Mouse (Mus musculus): ENCODE data around the gene Thegl. TPM values are rescaled to one million over a fixed set of nuclear protein-coding genes. Genes with fewer than 3 reads are reported as not detected.
"Not testable (repeated sequence)": the region's sequence is repeated elsewhere in the genome, so short reads cannot be mapped to it uniquely, and the experiment has no call there.

Gene Thegl
- polyA plus RNA-seq, 1 experiment from 2014 or later = not detected

DNA sequence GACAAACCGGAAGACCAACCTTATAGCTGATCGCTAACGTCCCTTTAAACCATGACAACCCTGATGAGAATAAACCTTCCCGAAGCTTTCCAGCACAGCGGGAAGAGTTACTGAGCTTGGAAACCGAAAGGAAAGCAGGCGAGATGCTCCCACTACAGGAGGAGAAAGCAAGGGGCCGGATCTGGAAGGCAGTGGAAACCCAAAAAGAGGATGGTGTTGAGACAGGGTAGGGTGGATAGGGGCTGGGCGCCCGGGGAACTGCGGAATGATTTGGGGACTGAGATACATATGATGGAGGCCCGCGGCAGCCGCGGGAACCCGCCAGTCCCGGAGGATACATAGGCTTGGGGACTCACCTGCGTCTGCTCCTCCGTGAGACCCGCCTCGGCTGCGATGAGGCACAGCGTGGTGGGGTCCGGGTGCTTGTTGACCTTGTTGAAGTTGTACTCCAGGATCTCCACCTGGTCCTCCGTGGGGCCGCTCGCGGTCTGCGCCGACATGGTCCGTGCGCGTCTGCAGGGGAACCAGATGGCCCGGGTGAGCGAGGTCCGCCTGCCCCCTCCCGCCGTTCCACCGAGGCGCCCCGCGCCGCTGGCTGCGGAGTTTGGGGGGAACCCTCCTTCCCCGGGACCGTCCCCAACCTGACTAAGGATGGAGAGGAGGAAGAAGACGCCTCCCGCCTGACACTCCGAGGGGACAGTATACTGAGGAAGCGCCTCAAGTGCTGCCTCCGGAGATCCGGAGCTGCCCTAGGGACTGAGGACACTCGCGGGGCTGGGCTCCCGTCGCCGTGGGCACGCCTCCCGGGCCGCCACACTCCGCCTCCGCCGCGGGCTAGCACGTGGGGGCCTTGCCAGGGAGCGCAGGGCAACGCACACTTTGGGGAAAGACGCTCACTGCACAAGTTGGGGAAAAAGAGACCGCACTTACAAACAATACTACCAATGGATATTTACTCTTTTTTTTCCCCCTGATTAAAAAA is 79.0 kb downstream of the Thegl start:
- H3K4me3 ChIP-seq (ENCODE audit: low read length) = peak overlapping the region; percentile 69
- H3K27me3 ChIP-seq (ENCODE audit: control insufficient read depth, insufficient read depth, low read length) = no peaks in the 10 kb centered on the region
- H3K9ac ChIP-seq (ENCODE audit: low read depth, low read length) = peak overlapping the region; percentile 51
- peak; percentile 86 for ATAC-seq (ENCODE audit: low FRiP score, low TSS enrichment)
- H3K27ac ChIP-seq (ENCODE audit: low read depth, low read length) = no peak overlapping the region
- peak overlapping the region; percentile 93 for H3K4me2 ChIP-seq (replicated peaks; ENCODE audit: low read depth, low read length)
- WGBS = under 1% methylated on average over 67 of the region's 69 CpGs
- no peaks in the 10 kb centered on the region for H3K9me3 ChIP-seq (ENCODE audit: control insufficient read depth, low read length)
- no peaks in the 10 kb centered on the region for H3K36me3 ChIP-seq (ENCODE audit: control insufficient read depth, insufficient read depth, low read length)
- H3K4me1 ChIP-seq (ENCODE audit: control insufficient read depth, insufficient read depth, low read length) = peaks cover 4% of the 10 kb centered on the region; the same call in 1 of the 2 replicates

DNA sequence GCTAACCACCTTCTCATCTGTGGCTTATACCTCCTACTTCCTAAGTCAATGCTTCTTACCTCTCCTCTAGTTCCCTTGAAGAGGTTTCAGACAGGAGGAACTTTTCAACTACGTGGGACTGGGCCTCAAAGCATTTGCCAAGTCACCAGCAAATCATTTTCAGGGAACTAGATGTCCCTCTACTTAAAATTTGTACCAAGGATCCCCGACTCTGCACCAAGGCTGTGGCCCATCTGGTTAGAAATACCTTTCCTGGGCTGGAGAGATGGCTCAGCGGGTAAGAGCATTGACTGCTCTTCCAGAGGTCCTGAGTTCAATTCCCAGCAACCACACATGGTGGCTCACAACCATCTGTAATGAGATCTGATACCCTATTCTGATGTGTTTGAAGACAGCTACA is 80.4 kb downstream of the Thegl start:
- not testable (repeated sequence) for H3K36me3 ChIP-seq (ENCODE audit: control insufficient read depth, insufficient read depth, low read length); H3K9me3 ChIP-seq (ENCODE audit: control insufficient read depth, low read length); H3K4me2 ChIP-seq (replicated peaks; ENCODE audit: low read depth, low read length); ATAC-seq (ENCODE audit: low FRiP score, low TSS enrichment); H3K27ac ChIP-seq (ENCODE audit: low read depth, low read length); H3K4me3 ChIP-seq (ENCODE audit: low read length); H3K9ac ChIP-seq (ENCODE audit: low read depth, low read length); H3K4me1 ChIP-seq (ENCODE audit: control insufficient read depth, insufficient read depth, low read length); H3K27me3 ChIP-seq (ENCODE audit: control insufficient read depth, insufficient read depth, low read length)
- 87% methylated on average over 3 of the region's 3 CpGs for WGBS

DNA sequence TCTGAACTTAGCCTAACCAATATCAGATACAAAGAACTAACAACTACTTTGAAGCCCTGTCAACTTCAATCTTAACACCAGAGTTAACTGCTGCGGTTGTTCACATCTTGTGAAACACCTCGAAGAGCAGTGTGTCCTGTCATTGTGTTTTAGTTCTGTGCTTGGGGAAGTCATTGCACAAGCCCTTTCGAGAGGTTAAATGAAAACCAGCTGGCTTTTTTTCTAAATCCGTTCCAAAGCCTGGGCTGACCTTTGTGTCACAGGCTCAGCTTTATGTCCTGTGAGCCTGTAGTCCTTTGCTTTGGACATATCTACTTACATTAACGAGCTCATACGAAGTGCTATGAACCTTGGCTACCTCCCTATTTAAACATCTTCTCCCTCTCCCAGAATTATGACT is 81.9 kb downstream of the Thegl start:
- Histone ChIP-seq H3K9me3 (ENCODE audit: control insufficient read depth, low read length) (no peaks in the 10 kb centered on the region), H3K4me1 (ENCODE audit: control insufficient read depth, insufficient read depth, low read length) (peaks cover 4% of the 10 kb centered on the region; the same call in 1 of the 2 replicates), H3K4me2 (replicated peaks; ENCODE audit: low read depth, low read length) (no peak overlapping the region), H3K9ac (ENCODE audit: low read depth, low read length) (no peak overlapping the region), H3K36me3 (ENCODE audit: control insufficient read depth, insufficient read depth, low read length) (no peaks in the 10 kb centered on the region), H3K4me3 (ENCODE audit: low read length) (no peak overlapping the region), H3K27me3 (ENCODE audit: control insufficient read depth, insufficient read depth, low read length) (no peaks in the 10 kb centered on the region), H3K27ac (ENCODE audit: low read depth, low read length) (no peak overlapping the region)
- 26% methylated on average over 6 of the region's 6 CpGs for WGBS
- ATAC-seq (ENCODE audit: low FRiP score, low TSS enrichment) = no peak

DNA sequence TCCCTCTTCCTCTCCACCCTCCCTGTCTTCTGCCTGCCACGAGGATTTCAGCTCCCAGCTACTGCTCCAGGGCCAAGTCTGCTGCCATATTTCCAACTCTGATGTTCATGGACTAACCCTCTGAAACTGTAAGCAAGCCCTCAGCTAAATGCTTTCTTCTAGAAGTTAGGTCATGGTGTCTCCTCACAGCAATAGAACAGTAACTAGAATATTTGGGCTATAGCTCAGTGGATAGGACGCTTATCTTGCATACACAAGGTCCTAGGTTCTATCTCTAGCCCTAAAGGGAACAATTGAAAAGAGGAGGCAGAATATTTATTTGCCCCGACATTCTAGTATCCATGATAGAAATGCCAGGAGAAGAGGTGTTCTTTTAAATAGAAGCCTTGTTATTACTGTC is 83.1 kb downstream of the Thegl start:
- Histone ChIP-seq H3K4me1 (ENCODE audit: control insufficient read depth, insufficient read depth, low read length) (peaks cover 4% of the 10 kb centered on the region; the same call in 1 of the 2 replicates), H3K27me3 (ENCODE audit: control insufficient read depth, insufficient read depth, low read length) (no peaks in the 10 kb centered on the region), H3K9me3 (ENCODE audit: control insufficient read depth, low read length) (no peaks in the 10 kb centered on the region), H3K9ac (ENCODE audit: low read depth, low read length) (no peak overlapping the region), H3K27ac (ENCODE audit: low read depth, low read length) (no peak overlapping the region), H3K36me3 (ENCODE audit: control insufficient read depth, insufficient read depth, low read length) (no peaks in the 10 kb centered on the region), H3K4me3 (ENCODE audit: low read length) (no peak overlapping the region), H3K4me2 (replicated peaks; ENCODE audit: low read depth, low read length) (no peak overlapping the region)
- 84% methylated on average over 3 of the region's 3 CpGs for WGBS
- ATAC-seq (ENCODE audit: low FRiP score, low TSS enrichment) = no peak

DNA sequence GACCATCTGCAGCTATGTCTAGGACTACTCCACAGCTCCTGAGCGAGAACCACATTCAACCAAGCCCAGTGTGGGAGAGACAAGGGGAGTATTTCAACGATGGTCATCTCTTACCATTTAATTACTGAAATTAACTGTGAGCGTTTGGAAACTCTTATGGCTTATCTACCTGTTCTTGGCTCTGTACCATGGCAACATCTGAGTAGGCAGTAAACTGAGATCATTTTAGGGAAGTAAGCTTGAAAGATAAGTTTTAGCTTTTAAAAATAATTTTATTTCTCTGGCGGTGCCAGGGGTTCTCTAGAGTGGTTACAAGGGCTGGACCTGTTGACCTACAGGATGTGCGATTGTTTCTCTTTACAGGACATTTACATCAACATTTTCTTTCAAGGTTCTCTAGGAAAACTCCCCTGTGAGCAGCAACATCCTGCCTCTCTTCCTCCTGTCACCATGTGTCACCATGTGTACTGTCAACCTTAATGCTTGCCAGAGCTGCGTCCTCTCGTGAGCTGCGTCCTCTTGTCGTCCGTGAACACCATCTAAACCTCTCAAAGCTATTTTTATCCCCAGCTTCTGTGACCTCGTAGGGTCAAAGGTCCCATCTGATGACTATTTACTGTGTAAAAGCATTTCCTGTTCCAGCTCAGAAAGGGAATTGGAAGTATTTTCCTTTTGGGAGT is 83.6 kb downstream of the Thegl start:
- Histone ChIP-seq H3K4me2 (replicated peaks; ENCODE audit: low read depth, low read length) (no peak overlapping the region), H3K4me3 (ENCODE audit: low read length) (no peak overlapping the region), H3K4me1 (ENCODE audit: control insufficient read depth, insufficient read depth, low read length) (peaks cover 4% of the 10 kb centered on the region; the same call in 1 of the 2 replicates), H3K9ac (ENCODE audit: low read depth, low read length) (no peak overlapping the region), H3K27me3 (ENCODE audit: control insufficient read depth, insufficient read depth, low read length) (no peaks in the 10 kb centered on the region), H3K36me3 (ENCODE audit: control insufficient read depth, insufficient read depth, low read length) (no peaks in the 10 kb centered on the region), H3K27ac (ENCODE audit: low read depth, low read length) (no peak overlapping the region), H3K9me3 (ENCODE audit: control insufficient read depth, low read length) (no peaks in the 10 kb centered on the region)
- 52% methylated on average over 11 of the region's 11 CpGs for WGBS
- ATAC-seq (ENCODE audit: low FRiP score, low TSS enrichment) = no peak

DNA sequence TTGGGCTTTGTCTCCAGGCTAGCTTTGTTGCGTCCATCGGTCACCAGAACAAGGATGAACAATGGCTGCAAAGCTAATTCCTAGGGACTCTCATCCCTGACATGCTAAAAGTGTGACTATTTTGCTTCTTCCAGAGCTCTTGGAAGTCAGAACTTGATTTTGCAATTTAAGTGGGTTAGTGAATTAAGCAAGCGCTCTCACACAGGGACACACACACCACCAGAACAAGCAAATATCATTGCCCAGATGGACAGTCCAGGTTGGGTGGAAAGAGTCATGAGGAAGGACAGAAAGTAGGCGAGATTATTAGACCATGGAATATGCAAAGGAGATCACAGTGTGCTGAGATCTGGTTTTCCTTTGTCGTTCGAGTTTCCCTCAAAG is 84.2 kb downstream of the Thegl start:
- no peaks in the 10 kb centered on the region for H3K36me3 ChIP-seq (ENCODE audit: control insufficient read depth, insufficient read depth, low read length)
- H3K4me1 ChIP-seq (ENCODE audit: control insufficient read depth, insufficient read depth, low read length) = peaks cover 4% of the 10 kb centered on the region; the same call in 1 of the 2 replicates
- no peak overlapping the region for H3K4me2 ChIP-seq (replicated peaks; ENCODE audit: low read depth, low read length)
- no peak overlapping the region for H3K9ac ChIP-seq (ENCODE audit: low read depth, low read length)
- H3K27ac ChIP-seq (ENCODE audit: low read depth, low read length) = no peak overlapping the region
- 78% methylated on average over 6 of the region's 6 CpGs for WGBS
- no peaks in the 10 kb centered on the region for H3K9me3 ChIP-seq (ENCODE audit: control insufficient read depth, low read length)
- no peak overlapping the region for H3K4me3 ChIP-seq (ENCODE audit: low read length)
- no peak for ATAC-seq (ENCODE audit: low FRiP score, low TSS enrichment)
- H3K27me3 ChIP-seq (ENCODE audit: control insufficient read depth, insufficient read depth, low read length) = no peaks in the 10 kb centered on the region

DNA sequence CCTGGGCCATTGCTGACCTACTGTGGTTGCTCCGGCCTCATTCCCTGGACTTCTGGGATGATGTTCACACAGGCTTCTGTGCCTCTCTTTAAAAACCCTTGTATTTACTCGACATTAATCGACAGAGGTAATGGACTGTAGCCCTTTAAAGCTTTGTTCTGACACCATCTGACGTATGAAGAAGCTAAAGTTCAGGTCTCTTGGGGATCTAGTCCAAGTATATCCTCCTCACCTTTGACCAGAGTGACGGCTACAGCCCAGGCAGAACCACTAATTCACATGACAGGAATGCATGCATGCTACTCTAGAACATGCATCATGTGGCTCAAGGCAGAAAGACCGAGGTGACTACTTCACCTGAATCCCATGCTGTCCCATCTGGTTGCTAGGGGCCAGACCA is 84.9 kb downstream of the Thegl start:
- Histone ChIP-seq H3K4me3 (ENCODE audit: low read length) (no peak overlapping the region), H3K4me2 (replicated peaks; ENCODE audit: low read depth, low read length) (no peak overlapping the region), H3K36me3 (ENCODE audit: control insufficient read depth, insufficient read depth, low read length) (no peaks in the 10 kb centered on the region), H3K27me3 (ENCODE audit: control insufficient read depth, insufficient read depth, low read length) (no peaks in the 10 kb centered on the region), H3K27ac (ENCODE audit: low read depth, low read length) (no peak overlapping the region), H3K4me1 (ENCODE audit: control insufficient read depth, insufficient read depth, low read length) (peaks cover 4% of the 10 kb centered on the region; the same call in 1 of the 2 replicates), H3K9me3 (ENCODE audit: control insufficient read depth, low read length) (no peaks in the 10 kb centered on the region), H3K9ac (ENCODE audit: low read depth, low read length) (no peak overlapping the region)
- ATAC-seq (ENCODE audit: low FRiP score, low TSS enrichment) = no peak
- 62% methylated on average over 6 of the region's 6 CpGs for WGBS

DNA sequence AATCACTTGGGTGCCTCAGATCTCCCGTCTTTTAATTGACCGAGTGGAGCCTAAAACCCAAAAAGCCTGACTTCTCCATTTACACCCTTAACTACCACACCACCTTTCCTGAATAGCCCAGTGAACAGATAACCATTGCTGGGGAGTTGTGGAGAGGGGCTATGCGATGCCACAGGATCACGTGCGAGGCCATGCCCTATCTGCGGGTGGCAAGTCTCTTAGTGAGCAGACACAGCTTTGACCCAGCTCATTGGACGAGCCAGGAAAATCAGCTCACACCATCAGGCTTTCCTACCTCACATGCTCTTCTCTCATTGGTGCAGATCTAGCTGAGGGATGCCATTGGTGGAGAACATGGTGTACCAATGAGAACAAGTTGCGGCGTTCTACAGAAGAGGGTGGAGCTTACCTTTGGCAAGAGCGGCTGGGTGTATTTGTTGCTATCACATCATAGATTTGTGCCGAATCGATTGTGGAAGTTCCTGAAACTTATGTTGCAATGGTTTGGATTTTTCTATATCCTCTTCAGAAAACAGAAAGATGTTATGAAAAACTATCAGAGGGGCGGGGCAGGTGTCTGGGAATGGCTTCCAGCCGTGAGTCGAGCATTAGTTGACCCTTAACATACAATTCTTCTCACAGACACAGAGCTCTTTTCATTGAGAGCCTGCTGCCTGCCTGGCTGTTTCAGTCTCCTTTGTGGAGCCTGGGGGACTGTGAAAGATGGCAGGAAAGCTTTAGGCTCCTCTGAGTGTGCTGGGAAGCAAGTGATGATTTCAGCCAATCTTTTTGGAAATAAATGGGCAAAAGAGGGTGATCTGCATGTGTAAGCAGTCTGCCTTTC is 86.9 kb downstream of the Thegl start:
- ATAC-seq (ENCODE audit: low FRiP score, low TSS enrichment) = no peak
- no peaks in the 10 kb centered on the region for H3K9me3 ChIP-seq (ENCODE audit: control insufficient read depth, low read length)
- no peak overlapping the region for H3K9ac ChIP-seq (ENCODE audit: low read depth, low read length)
- 88% methylated on average over 15 of the region's 15 CpGs for WGBS
- no peak overlapping the region for H3K27ac ChIP-seq (ENCODE audit: low read depth, low read length)
- H3K36me3 ChIP-seq (ENCODE audit: control insufficient read depth, insufficient read depth, low read length) = no peaks in the 10 kb centered on the region
- no peak overlapping the region for H3K4me2 ChIP-seq (replicated peaks; ENCODE audit: low read depth, low read length)
- H3K4me3 ChIP-seq (ENCODE audit: low read length) = no peak overlapping the region
- H3K27me3 ChIP-seq (ENCODE audit: control insufficient read depth, insufficient read depth, low read length) = no peaks in the 10 kb centered on the region
- H3K4me1 ChIP-seq (ENCODE audit: control insufficient read depth, insufficient read depth, low read length) = peaks cover 2% of the 10 kb centered on the region; the same call in 1 of the 2 replicates

Data from kidney, embryonic 14.5 days (tissue).